Mouse (Mus musculus): Measurements from ENCODE around the gene Olfr469. TPM values are rescaled to one million over a fixed set of nuclear protein-coding genes. Genes with fewer than 3 reads are reported as not detected.
"Not testable (repeated sequence)": the region's sequence is repeated elsewhere in the genome, so short reads cannot be mapped to it uniquely, and the experiment has no call there.

The Olfr469 gene
- polyA plus RNA-seq (2016; fragmentation: Nextera tagmentation; extraction: Ambion mirVana), result not detected in 2 replicates

DNA sequence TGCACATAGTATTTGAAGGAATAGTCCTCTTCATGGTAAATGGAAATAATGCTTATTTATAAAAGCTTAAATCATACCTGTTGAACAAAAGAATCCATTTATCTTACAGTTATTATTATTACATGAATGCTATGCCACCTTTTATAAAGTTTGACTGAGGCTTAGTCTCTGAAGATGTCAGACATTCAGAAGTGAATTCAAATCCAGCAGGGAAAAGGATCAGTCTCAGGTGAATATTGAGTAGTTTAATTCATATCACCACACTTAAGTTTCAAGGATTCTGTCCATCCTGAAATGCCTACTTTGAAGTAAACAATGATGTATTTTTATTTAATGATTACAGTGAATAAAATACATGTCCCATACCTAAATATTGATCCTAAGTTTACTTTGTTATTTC lies at the start of gene Olfr469:
Gene Olfr469 (minus strand): TSS at position 101 of the 400 bp plus-strand sequence.
- H3K36me3 ChIP-seq; H3K4me2 ChIP-seq; H3K4me3 ChIP-seq (replicated peaks); H3K9me3 ChIP-seq; H3K9ac ChIP-seq (replicated peaks); H3K4me1 ChIP-seq (replicated peaks); ATAC-seq (ENCODE audit: insufficient number of reproducible peaks, insufficient read depth, low FRiP score, low TSS enrichment, low read depth); H3K27me3 ChIP-seq; H3K27ac ChIP-seq: not testable (repeated sequence)

DNA sequence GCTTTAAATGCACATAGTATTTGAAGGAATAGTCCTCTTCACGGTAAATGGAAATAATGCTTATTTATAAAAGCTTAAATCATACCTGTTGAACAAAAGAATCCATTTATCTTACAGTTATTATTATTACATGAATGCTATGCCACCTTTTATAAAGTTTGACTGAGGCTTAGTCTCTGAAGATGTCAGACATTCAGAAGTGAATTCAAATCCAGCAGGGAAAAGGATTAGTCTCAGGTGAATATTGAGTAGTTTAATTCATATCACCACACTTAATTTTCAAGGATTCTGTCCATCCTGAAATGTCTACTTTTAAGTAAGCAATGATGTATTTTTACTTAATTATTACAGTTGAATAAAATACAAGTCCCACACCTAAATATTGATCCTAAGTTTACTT lies 22.0 kb upstream of the Olfr469 start, which contains the start of gene Olfr470:
Gene Olfr470 (minus strand): TSS at position 101 of the 400 bp plus-strand sequence.
- ATAC-seq (ENCODE audit: insufficient number of reproducible peaks, insufficient read depth, low FRiP score, low TSS enrichment, low read depth); H3K9ac ChIP-seq (replicated peaks); H3K36me3 ChIP-seq; H3K4me1 ChIP-seq (replicated peaks); H3K27ac ChIP-seq; H3K27me3 ChIP-seq; H3K4me3 ChIP-seq (replicated peaks); H3K4me2 ChIP-seq; H3K9me3 ChIP-seq: not testable (repeated sequence)
- WGBS, result 84% methylated on average over 1 of the region's 1 CpGs

DNA sequence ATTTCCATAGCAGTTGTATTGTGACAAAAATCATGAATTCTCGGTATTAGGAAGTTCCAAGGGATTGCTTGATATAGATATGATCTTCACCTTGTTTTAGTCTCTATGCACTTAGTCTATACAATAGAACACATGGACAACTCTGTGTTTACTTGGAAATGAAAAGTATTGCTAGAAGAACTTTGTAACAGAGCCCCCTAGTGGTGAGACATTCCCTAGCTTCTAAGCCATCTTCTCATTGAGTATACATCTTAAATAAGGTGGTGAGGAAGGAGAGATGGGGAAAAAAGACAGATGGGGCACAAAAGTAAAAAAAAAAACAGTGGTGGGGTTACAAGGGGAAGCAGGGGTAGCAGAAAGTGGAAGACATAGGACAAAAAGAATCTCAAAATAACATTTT lies 16.4 kb upstream of the Olfr469 start:
- WGBS, result 77% methylated on average over 1 of the region's 1 CpGs
- Histone ChIP-seq H3K36me3 (no peaks in the 10 kb centered on the region), H3K9ac (replicated peaks) (no peak overlapping the region), H3K9me3 (no peaks in the 10 kb centered on the region), H3K4me2 (no peak overlapping the region), H3K4me3 (replicated peaks) (no peak overlapping the region), H3K4me1 (replicated peaks) (no peaks in the 10 kb centered on the region), H3K27me3 (no peaks in the 10 kb centered on the region), H3K27ac (no peak overlapping the region)
- ATAC-seq (ENCODE audit: insufficient number of reproducible peaks, insufficient read depth, low FRiP score, low TSS enrichment, low read depth), result no peak

DNA sequence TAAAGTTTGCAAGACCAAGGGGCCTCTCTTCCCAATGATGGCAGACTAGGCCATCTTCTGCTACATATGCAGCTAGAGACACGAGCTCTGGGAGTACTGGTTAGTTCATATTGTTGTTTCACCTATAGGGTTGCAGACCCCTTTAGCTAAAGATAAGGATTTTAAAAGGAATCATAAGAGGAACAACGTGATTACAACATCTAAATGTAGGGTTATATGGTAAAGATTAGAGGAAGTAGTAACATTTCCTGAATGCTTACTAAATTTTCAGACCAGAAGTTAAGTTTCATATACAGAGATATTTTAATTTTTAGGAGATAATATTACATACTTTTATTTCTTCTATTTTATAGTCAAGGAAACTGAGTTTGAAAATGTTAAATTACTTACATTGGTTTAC lies 1.5 kb downstream of the Olfr469 start:
- WGBS, result 72% methylated on average over 2 of the region's 2 CpGs
- ATAC-seq (ENCODE audit: insufficient number of reproducible peaks, insufficient read depth, low FRiP score, low TSS enrichment, low read depth), result not testable (repeated sequence)

DNA sequence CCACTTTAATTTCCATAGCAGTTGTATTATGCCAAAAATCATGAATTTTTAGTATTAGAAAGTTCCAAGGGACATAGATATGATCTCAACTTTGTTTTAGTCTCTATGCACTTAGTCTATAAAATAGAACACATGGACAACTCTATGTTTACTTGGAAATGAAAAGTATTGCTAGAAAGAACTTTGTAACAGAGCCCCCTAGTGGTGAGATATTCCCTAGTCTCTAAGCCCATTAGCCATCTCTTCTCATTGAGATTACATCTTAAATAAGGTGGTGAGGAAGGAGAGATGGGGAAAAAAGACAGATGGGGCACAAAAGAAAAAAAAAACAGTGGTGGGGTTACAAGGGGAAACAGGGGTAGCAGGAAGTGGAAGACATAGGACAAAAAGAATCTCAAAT lies 5.9 kb downstream of the Olfr469 start:
- Histone ChIP-seq H3K4me1 (replicated peaks) (no peaks in the 10 kb centered on the region), H3K4me2 (no peak overlapping the region), H3K9me3 (no peaks in the 10 kb centered on the region), H3K27me3 (no peaks in the 10 kb centered on the region), H3K27ac (no peak overlapping the region), H3K4me3 (replicated peaks) (no peak overlapping the region), H3K36me3 (no peaks in the 10 kb centered on the region), H3K9ac (replicated peaks) (no peak overlapping the region)
- ATAC-seq (ENCODE audit: insufficient number of reproducible peaks, insufficient read depth, low FRiP score, low TSS enrichment, low read depth), result no peak

More for the DNA sequence above, 1.5 kb downstream of the Olfr469 start:
- H3K4me3 ChIP-seq (replicated peaks); H3K27me3 ChIP-seq; H3K4me2 ChIP-seq; H3K9me3 ChIP-seq; H3K9ac ChIP-seq (replicated peaks); H3K4me1 ChIP-seq (replicated peaks); H3K36me3 ChIP-seq; H3K27ac ChIP-seq: not testable (repeated sequence)

DNA sequence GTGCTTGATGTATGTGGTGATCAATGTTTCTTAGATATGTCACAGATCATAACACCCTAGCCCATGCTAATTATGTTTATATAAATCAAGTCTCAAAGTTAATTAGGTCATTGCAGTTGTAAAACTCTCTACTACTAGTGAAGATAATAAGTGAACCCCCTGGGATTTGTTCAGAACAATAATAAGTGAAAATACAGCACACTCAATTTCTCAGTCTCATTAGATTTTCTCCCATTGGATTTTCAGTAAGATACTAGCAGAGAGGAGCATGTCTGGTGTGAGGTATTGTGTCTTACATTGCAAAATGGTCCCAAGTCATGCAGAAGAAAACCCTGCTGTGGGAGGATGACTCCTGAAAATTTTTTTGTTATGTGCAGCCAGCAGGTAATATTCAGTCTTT lies 13.4 kb downstream of the Olfr469 start, which contains the start of gene Olfr467:
Gene Olfr467 (plus strand): TSS at position 301 of the 400 bp plus-strand sequence.
- H3K4me1 ChIP-seq (replicated peaks), result no peaks in the 10 kb centered on the region
- H3K27ac ChIP-seq, result no peak within 1 kb of the TSS
- ATAC-seq (ENCODE audit: insufficient number of reproducible peaks, insufficient read depth, low FRiP score, low TSS enrichment, low read depth), result no peak
- no peaks in the 10 kb centered on the region for H3K36me3 ChIP-seq
- H3K27me3 ChIP-seq, result no peaks in the 10 kb centered on the region
- no peak within 1 kb of the TSS for H3K9ac ChIP-seq (replicated peaks)
- no peak within 1 kb of the TSS for H3K4me3 ChIP-seq (replicated peaks)
- H3K9me3 ChIP-seq, result 0 out of 2 replicates have a peak, but pooled peaks cover 3% of the 10 kb centered on the region
- H3K4me2 ChIP-seq, result no peak within 1 kb of the TSS

DNA sequence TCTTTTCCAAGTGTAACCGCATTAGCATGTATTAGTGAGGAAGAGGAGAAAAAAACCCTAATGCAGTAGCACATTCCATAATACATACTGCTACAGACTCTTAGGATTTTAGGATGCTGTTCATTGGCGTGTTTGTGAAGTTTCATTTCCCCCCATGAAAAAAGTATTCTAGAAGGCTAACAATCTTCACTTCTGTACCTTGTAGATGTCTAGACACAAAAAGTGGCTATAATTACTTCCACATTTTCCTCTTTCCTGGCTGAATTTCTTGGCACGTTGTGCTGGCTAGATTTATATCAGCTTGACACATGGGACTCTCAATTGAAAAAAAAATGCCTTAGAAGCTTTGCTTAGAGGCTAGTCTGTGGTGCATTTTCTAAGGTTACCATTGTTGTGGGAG lies 23.2 kb downstream of the Olfr469 start:
- Histone ChIP-seq H3K4me1 (replicated peaks) (no peaks in the 10 kb centered on the region), H3K27ac (0 out of 2 replicates have a peak overlapping the region, but pooled peaks have one; percentile 62), H3K27me3 (no peaks in the 10 kb centered on the region), H3K4me3 (replicated peaks) (no peak overlapping the region), H3K36me3 (no peaks in the 10 kb centered on the region), H3K9ac (replicated peaks) (no peak overlapping the region), H3K4me2 (no peak overlapping the region), H3K9me3 (peaks cover 12% of the 10 kb centered on the region; the same call in 1 of the 2 replicates)
- WGBS, result 41% methylated on average over 3 of the region's 3 CpGs
- ATAC-seq (ENCODE audit: insufficient number of reproducible peaks, insufficient read depth, low FRiP score, low TSS enrichment, low read depth), result no peak

DNA sequence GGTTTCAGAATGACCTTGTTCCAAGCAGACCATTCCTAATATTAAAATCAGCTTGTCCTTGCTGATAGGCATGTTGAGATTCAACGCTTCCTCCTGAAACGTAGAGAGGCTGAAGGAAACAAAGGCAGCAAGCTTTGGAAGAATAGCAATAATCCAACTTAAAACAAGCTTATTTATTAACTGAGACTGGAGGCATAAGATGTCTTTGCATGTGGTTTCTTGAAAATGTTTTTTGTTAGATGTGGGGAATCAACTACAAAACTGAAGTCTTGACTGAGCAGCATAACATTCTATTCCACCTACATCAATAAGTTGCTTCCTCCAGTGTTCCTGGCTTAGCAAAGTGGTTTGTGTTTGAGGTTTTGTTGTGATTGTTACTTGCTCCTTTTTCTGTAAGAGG lies 24.2 kb downstream of the Olfr469 start, which contains the start of gene Ovch2:
Gene Ovch2 (minus strand): TSS at position 101 of the 400 bp plus-strand sequence.
- no peaks in the 10 kb centered on the region for H3K36me3 ChIP-seq
- peaks cover 5% of the 10 kb centered on the region; the same call in 1 of the 2 replicates for H3K9me3 ChIP-seq
- H3K27me3 ChIP-seq, result no peaks in the 10 kb centered on the region
- ATAC-seq (ENCODE audit: insufficient number of reproducible peaks, insufficient read depth, low FRiP score, low TSS enrichment, low read depth), result no peak
- WGBS, result 86% methylated on average over 2 of the region's 2 CpGs
- no peaks in the 10 kb centered on the region for H3K4me1 ChIP-seq (replicated peaks)
- no peak within 1 kb of the TSS for H3K4me2 ChIP-seq
- no peak within 1 kb of the TSS for H3K9ac ChIP-seq (replicated peaks)
- no peak within 1 kb of the TSS for H3K4me3 ChIP-seq (replicated peaks)
- no peak within 1 kb of the TSS for H3K27ac ChIP-seq

DNA sequence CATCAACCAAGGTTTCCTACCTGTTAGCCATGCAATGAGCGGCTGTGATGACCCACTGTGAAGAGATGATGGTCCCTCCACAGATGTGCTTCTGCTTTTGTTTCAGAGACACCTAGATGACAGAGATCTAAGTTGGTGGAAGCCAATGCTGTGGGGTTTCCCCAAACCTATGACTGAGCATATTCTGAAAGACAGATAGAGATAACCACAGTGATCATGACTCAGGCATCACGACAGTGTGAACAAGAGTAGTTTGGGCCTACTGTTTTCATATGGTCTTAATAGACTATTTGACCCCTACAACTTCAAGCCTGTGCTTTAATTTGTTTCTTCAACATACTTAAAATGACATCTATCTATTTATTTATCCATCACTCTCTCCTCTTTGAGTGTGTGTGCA lies 28.8 kb downstream of the Olfr469 start:
- Histone ChIP-seq H3K9me3 (no peaks in the 10 kb centered on the region), H3K4me2 (no peak overlapping the region), H3K27ac (no peak overlapping the region), H3K4me1 (replicated peaks) (no peaks in the 10 kb centered on the region), H3K27me3 (no peaks in the 10 kb centered on the region), H3K4me3 (replicated peaks) (no peak overlapping the region), H3K36me3 (no peaks in the 10 kb centered on the region), H3K9ac (replicated peaks) (no peak overlapping the region)
- WGBS, result 82% methylated on average over 2 of the region's 2 CpGs
- ATAC-seq (ENCODE audit: insufficient number of reproducible peaks, insufficient read depth, low FRiP score, low TSS enrichment, low read depth), result no peak

DNA sequence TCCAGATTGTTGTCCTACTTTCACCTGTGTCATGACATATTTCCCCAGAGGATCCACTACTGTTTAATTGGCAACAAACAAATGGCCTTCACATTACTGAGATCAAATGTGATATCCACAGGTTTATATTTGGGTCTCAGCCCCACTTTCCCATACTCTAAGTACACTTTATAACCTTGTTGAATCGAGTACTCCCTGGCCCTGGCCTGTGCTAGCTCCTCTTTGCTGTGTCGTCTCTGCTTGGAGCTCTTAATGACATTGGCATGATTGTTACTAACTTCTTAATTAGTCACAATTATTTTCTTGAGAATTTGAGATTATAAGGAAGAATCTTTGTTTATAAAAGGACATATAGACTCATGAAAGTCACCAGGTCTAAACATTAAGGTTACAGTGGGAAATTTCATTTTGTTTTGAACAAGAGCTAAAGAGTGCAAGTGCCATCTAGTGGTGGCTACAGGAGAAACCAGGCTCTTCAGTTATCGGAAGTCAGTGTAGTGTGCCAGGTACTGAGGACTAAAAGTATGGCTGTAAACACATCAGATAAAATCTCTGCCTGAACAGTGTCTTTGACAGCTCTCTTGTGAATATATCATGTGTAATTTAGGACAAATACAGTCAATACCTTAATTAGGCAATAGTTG lies 37.2 kb downstream of the Olfr469 start:
- no peak overlapping the region for H3K27ac ChIP-seq
- H3K4me2 ChIP-seq, result no peak overlapping the region
- H3K9me3 ChIP-seq, result no peaks in the 10 kb centered on the region
- WGBS, result 60% methylated on average over 3 of the region's 3 CpGs
- ATAC-seq (ENCODE audit: insufficient number of reproducible peaks, insufficient read depth, low FRiP score, low TSS enrichment, low read depth), result no peak
- no peak overlapping the region for H3K9ac ChIP-seq (replicated peaks)
- H3K4me3 ChIP-seq (replicated peaks), result no peak overlapping the region
- H3K27me3 ChIP-seq, result no peaks in the 10 kb centered on the region
- no peaks in the 10 kb centered on the region for H3K36me3 ChIP-seq
- no peaks in the 10 kb centered on the region for H3K4me1 ChIP-seq (replicated peaks)

DNA sequence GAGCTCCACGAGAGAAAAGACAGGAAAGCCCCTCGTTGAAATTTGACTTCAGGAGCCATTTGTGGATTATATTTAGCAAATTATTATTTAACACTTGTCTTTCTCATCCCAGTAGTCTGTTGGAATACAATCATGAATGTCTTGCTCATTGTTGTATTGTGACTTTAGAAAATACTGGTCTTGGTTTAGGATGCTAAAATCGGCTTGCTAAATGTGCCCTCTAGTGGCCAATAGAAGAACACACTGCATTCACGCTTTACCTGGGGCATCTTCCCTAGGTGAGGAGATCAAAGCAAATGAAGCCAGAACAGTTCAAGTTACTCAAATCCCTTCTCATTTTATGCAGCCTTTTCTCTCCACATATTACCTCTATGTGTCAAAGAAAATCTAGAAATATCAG lies 45.7 kb downstream of the Olfr469 start:
- Histone ChIP-seq H3K36me3 (no peaks in the 10 kb centered on the region), H3K27ac (no peak overlapping the region), H3K4me3 (replicated peaks) (no peak overlapping the region), H3K4me1 (replicated peaks) (no peaks in the 10 kb centered on the region), H3K4me2 (no peak overlapping the region), H3K9ac (replicated peaks) (no peak overlapping the region), H3K27me3 (no peaks in the 10 kb centered on the region), H3K9me3 (no peaks in the 10 kb centered on the region)
- no peak for ATAC-seq (ENCODE audit: insufficient number of reproducible peaks, insufficient read depth, low FRiP score, low TSS enrichment, low read depth)
- WGBS, result 42% methylated on average over 4 of the region's 4 CpGs

DNA sequence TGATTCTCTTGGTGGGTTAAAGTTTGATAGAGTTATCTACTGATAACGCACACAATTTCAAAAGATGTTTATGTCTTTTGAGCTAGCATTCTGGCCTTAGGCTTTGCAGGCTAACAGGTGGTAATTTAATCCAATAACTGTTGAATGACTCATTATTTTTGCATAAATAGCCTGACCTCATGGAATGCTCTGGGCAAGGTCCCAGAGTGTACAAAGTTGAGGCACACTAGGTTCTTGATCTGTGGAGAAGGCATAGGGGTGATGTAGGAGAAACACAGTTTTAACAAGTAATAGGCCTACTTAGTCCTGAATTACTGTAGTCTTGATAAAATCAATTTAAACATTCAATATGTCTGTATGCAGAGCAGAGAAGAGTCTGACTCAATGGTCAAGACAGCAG lies 47.1 kb downstream of the Olfr469 start:
- Histone ChIP-seq H3K27me3 (no peaks in the 10 kb centered on the region), H3K36me3 (no peaks in the 10 kb centered on the region), H3K9me3 (no peaks in the 10 kb centered on the region), H3K27ac (no peak overlapping the region), H3K4me2 (no peak overlapping the region), H3K4me1 (replicated peaks) (no peaks in the 10 kb centered on the region), H3K4me3 (replicated peaks) (no peak overlapping the region), H3K9ac (replicated peaks) (no peak overlapping the region)
- ATAC-seq (ENCODE audit: insufficient number of reproducible peaks, insufficient read depth, low FRiP score, low TSS enrichment, low read depth), result no peak
- 81% methylated on average over 1 of the region's 1 CpGs for WGBS
